Mouse (Mus musculus) kidney, adult 2 months (tissue): Measurements from ENCODE around the gene Cish.

Experiments
- CTCF ChIP-seq: fragments of 200-500 bp; conservative IDR thresholded peaks from 2 replicates; pipeline ENCODE4 v1.5.1; 2011; ENCODE audit warnings: low read depth, mild to moderate bottlenecking, control low read depth, low read length, moderate library complexity, mixed read lengths; ENCODE audit not compliant: insufficient read depth, insufficient read length
- POLR2A ChIP-seq: fragments of 200-500 bp; IDR thresholded peaks from one replicate; pipeline ENCODE4 v1.6.1; 2011; ENCODE audit warnings: low read depth, low read length, control low read depth

DNA sequence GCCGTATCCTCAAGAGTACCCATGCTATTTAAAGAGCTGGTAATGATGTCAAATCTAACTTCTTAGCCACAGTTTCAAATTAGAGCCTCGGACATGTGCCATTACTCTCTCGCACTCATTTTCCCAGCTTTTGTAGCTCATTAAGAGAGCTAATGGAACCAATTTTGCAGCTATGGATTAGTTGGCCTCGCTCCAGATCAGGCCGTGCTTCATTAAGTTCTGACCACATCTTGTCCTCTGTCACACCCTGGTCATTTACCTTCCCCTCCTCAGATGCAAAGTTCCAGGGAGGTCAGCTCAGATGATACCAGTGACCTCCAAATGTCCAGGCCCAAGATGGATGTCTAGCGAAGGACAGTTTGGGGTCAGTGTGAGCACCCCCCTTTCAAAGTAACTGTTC, 21.1 kb upstream of the Cish start:
- no peak for TF ChIP-seq CTCF
- TF ChIP-seq POLR2A = no peak
